In the genomic region with DNA sequence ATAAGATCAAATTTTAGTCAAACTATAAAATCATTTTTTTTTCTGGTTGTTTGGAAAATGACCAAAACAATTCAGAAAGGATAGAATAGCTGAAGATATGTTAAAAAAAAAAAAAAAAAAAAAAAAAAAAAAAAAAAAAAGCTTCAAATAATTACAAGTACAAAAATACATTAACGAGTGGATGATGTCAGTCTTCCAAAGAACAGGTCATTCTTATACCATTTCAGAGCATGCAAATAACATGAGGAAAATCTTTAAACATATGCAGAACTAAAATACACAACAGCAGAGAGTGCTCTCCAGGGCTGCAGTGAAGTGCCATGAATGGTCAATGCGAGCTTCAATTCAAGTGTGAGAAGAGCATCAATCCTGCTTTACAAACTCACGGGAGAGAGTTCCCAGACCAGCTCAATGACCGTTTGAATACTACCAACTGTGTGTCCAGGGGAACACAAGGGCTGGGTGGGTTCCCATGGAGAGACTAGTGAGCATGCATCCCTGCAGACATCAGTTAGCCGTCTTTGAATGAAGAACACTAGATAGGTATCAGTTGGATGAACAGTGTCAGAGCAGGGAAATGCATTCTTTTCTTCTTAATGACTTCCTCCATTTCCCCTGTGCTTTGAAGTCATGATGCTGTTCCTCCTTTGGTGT, we compare ENCODE assay signal across 16 mouse cellular contexts.
"Had no signal": no experiment of that assay in that cellular context is flagged by ENCODE, and none has a peak within 500 bp of the region (broad histone marks: within the 10 kb centered on the region; RNA-seq: fewer than 3 reads in every experiment).

No protein-coding gene starts in this region.

- H3K4me2 ChIP-seq: kidney, embryonic 15.5 days; limb, embryonic 13.5 days; liver, embryonic 13.5 days; midbrain, embryonic 12.5 days; neural tube, embryonic 13.5 days had no signal

- H3K9me3 ChIP-seq: kidney, embryonic 15.5 days; limb, embryonic 10.5 days; limb, embryonic 13.5 days; liver, embryonic 13.5 days; midbrain, embryonic 12.5 days; neural tube, embryonic 13.5 days had no signal

- H3K4me1 ChIP-seq: kidney, embryonic 15.5 days; limb, embryonic 10.5 days; limb, embryonic 13.5 days; liver, embryonic 13.5 days; midbrain, embryonic 12.5 days; neural tube, embryonic 13.5 days had no signal

- H3K4me3 ChIP-seq: kidney, embryonic 15.5 days; limb, embryonic 10.5 days; limb, embryonic 13.5 days; liver, embryonic 13.5 days; midbrain, embryonic 12.5 days; neural tube, embryonic 13.5 days had no signal

- H3K27me3 ChIP-seq: kidney, embryonic 15.5 days; limb, embryonic 13.5 days; liver, embryonic 13.5 days; midbrain, embryonic 12.5 days; neural tube, embryonic 13.5 days had no signal

- DNase-seq: kidney, adult 8-10 months; kidney, postnatal 10 days; kidney, postnatal 4 days; liver; liver, embryonic 13.5 days; lung, adult 2 months; lung, postnatal 14 days; lung, postnatal 4 days; thymus, adult 18-20 months; thymus, postnatal 36 days had no signal

- ATAC-seq: midbrain, embryonic 16.5 days had no signal

- H3K36me3 ChIP-seq: kidney, embryonic 15.5 days; limb, embryonic 10.5 days; limb, embryonic 13.5 days; liver, embryonic 13.5 days; midbrain, embryonic 12.5 days; neural tube, embryonic 13.5 days had no signal

- H3K27ac ChIP-seq: kidney, embryonic 15.5 days; limb, embryonic 10.5 days; limb, embryonic 13.5 days; liver, embryonic 13.5 days; midbrain, embryonic 12.5 days; neural tube, embryonic 13.5 days had no signal

- H3K9ac ChIP-seq: kidney, embryonic 15.5 days; limb, embryonic 13.5 days; liver, embryonic 13.5 days; midbrain, embryonic 12.5 days; neural tube, embryonic 13.5 days had no signal
